Mouse (Mus musculus): ENCODE measurements at regions not wholly inside any gene's neighbourhood (a gene's known extent, or its start where the extent isn't known, plus 50 kb on each side); places are given as distances from the start of the nearest gene placed in this dataset.

GRCm38 (mm10) chr10:98589726-98590125 is 324.5 kb upstream of the Atp2b1 start:
- TF ChIP-seq CTCF (IDR thresholded peaks at IDR 0.05): no peak
- Histone ChIP-seq H3K27ac (no peak overlapping the region), H3K4me3 (no peak overlapping the region)
- no peak for DNase-seq
- intact Hi-C loops (cut with DNase I): no loop called here

GRCm38 (mm10) chr10:98592154-98592553 is 322.1 kb upstream of the Atp2b1 start:
- intact Hi-C loops (cut with DNase I): no loop called here
- H3K4me3 ChIP-seq: no peak overlapping the region
- DNase-seq: no peak
- H3K27ac ChIP-seq: no peak overlapping the region
- no peak for TF ChIP-seq CTCF (IDR thresholded peaks at IDR 0.05)

GRCm38 (mm10) chr10:98593910-98594309 is 320.3 kb upstream of the Atp2b1 start:
- Histone ChIP-seq H3K27ac (no peak overlapping the region), H3K4me3 (no peak overlapping the region)
- DNase-seq: no peak
- TF ChIP-seq CTCF (IDR thresholded peaks at IDR 0.05): no peak
- intact Hi-C loops (cut with DNase I): no loop called here

GRCm38 (mm10) chr10:98608221-98608941 is 305.8 kb upstream of the Atp2b1 start:
- Histone ChIP-seq H3K27ac (no peak overlapping the region), H3K4me3 (no peak overlapping the region)
- no peak for DNase-seq
- intact Hi-C loops (cut with DNase I): no loop called here
- TF ChIP-seq CTCF (IDR thresholded peaks at IDR 0.05): no peak

- no peak for DNase-seq
- no peak for TF ChIP-seq CTCF (IDR thresholded peaks at IDR 0.05)
- Histone ChIP-seq H3K4me3 (no peak overlapping the region), H3K27ac (no peak overlapping the region)
- intact Hi-C loops (cut with DNase I): no loop called here
These were observed 303.5 kb upstream of the Atp2b1 start for GRCm38 (mm10) chr10:98610708-98611107.

GRCm38 (mm10) chr10:98611707-98612360 is 302.4 kb upstream of the Atp2b1 start:
- DNase-seq: no peak

GRCm38 (mm10) chr10:98618736-98619525 is 295.3 kb upstream of the Atp2b1 start:
- no peak for TF ChIP-seq CTCF (IDR thresholded peaks at IDR 0.05)
- Histone ChIP-seq H3K4me3 (peak overlapping the region; percentile 33), H3K27ac (peak overlapping the region; percentile 8; the same call in 1 of the 2 replicates)
- peak; percentile 60 for DNase-seq
- intact Hi-C loops (cut with DNase I): no loop called here

More at GRCm38 (mm10) chr10:98611707-98612360, 302.4 kb upstream of the Atp2b1 start:
- TF ChIP-seq CTCF (IDR thresholded peaks at IDR 0.05): no peak
- Histone ChIP-seq H3K4me3 (no peak overlapping the region), H3K27ac (no peak overlapping the region)
- intact Hi-C loops (cut with DNase I): no loop called here

- TF ChIP-seq CTCF (IDR thresholded peaks at IDR 0.05): no peak
- DNase-seq: no peak
- H3K4me3 ChIP-seq: no peak overlapping the region
- intact Hi-C loops (cut with DNase I): no loop called here
- no peak overlapping the region for H3K27ac ChIP-seq
These were observed 290.1 kb upstream of the Atp2b1 start for GRCm38 (mm10) chr10:98624103-98624502.

- intact Hi-C loops (cut with DNase I): no loop called here
- Histone ChIP-seq H3K4me3 (no peak overlapping the region), H3K27ac (no peak overlapping the region)
- TF ChIP-seq CTCF (IDR thresholded peaks at IDR 0.05): no peak
- no peak for DNase-seq
These were observed 289.4 kb upstream of the Atp2b1 start for GRCm38 (mm10) chr10:98624681-98625321.

- DNase-seq: no peak
- Histone ChIP-seq H3K4me3 (no peak overlapping the region), H3K27ac (no peak overlapping the region)
- TF ChIP-seq CTCF (IDR thresholded peaks at IDR 0.05): no peak
- intact Hi-C loops (cut with DNase I): no loop called here
These were observed 286.0 kb upstream of the Atp2b1 start for GRCm38 (mm10) chr10:98628191-98628590.

- H3K4me3 ChIP-seq: no peak overlapping the region
- H3K27ac ChIP-seq: no peak overlapping the region
- no peak for TF ChIP-seq CTCF (IDR thresholded peaks at IDR 0.05)
- intact Hi-C loops (cut with DNase I): no loop called here
- DNase-seq: no peak
These were observed 285.0 kb upstream of the Atp2b1 start for GRCm38 (mm10) chr10:98629248-98629647.

- DNase-seq: no peak
- Histone ChIP-seq H3K4me3 (no peak overlapping the region), H3K27ac (no peak overlapping the region)
- intact Hi-C loops (cut with DNase I): no loop called here
- TF ChIP-seq CTCF (IDR thresholded peaks at IDR 0.05): no peak
These were observed 276.2 kb upstream of the Atp2b1 start for GRCm38 (mm10) chr10:98637759-98638611.

Data from gastrocnemius, adult 2 months (tissue).